Mouse (Mus musculus) heart, embryonic 14.5 days (tissue): ENCODE data around the gene Bahcc1. TPM values are rescaled to one million over a fixed set of nuclear protein-coding genes. Genes with fewer than 3 reads are reported as not detected.

ENCODE experiments used
- ATAC-seq: fragments of 200-750 bp; cut with Nextera tagmentation; 2 replicates; pipeline ENCODE4 v1.8.0; 2017; ENCODE audit warnings: low read depth, moderate TSS enrichment; ENCODE audit not compliant: insufficient number of reproducible peaks, insufficient read depth, low FRiP score
- H3K27ac ChIP-seq, 2 experiments: fragments of 200-500 bp in 1 of 2; fragments of 300-500 bp in 1 of 2; sonication (generic) in 1 of 2; replicated peaks in 1 of 2; 2 replicates each; pipeline ENCODE4 v1.5.1; 2012 to 2014; ENCODE audit warnings: low read depth in 2 of 2, low read length in 2 of 2, control low read depth in 1 of 2, mild to moderate bottlenecking in 1 of 2, mixed read lengths in 1 of 2; ENCODE audit not compliant: control insufficient read depth in 1 of 2, insufficient read depth in 1 of 2
- H3K27me3 ChIP-seq: fragments of 300-500 bp; sonication (generic); 2 replicates; pipeline ENCODE4 v1.6.1; 2014; ENCODE audit warnings: mild to moderate bottlenecking, low read length, control low read depth; ENCODE audit not compliant: control insufficient read depth, insufficient read depth
- H3K36me3 ChIP-seq: fragments of 300-500 bp; sonication (generic); 2 replicates; pipeline ENCODE4 v1.6.1; 2014; ENCODE audit warnings: mild to moderate bottlenecking, control low read depth, low read length, mixed read lengths; ENCODE audit not compliant: control insufficient read depth, insufficient read depth
- H3K4me1 ChIP-seq, 2 experiments: fragments of 200-500 bp in 1 of 2; fragments of 300-500 bp in 1 of 2; sonication (generic) in 1 of 2; 2 replicates each; pipeline ENCODE4 v1.6.1; 2012 to 2014; ENCODE audit warnings: low read length in 2 of 2, control low read depth in 1 of 2, mixed read lengths in 1 of 2; ENCODE audit not compliant: control insufficient read depth in 2 of 2, insufficient read depth in 2 of 2
- H3K4me2 ChIP-seq: fragments of 300-500 bp; sonication (generic); 2 replicates; pipeline ENCODE4 v1.6.1; 2014; ENCODE audit warnings: mild to moderate bottlenecking, low read length
- H3K4me3 ChIP-seq, 2 experiments: fragments of 200-500 bp in 1 of 2; fragments of 300-500 bp in 1 of 2; sonication (generic) in 1 of 2; 2 replicates each; pipeline ENCODE4 v1.5.1; 2012 to 2014; ENCODE audit warnings: low read length in 2 of 2, mild to moderate bottlenecking in 2 of 2, control low read depth in 1 of 2, low read depth in 1 of 2, moderate library complexity in 1 of 2; ENCODE audit not compliant: control insufficient read depth in 1 of 2, insufficient read depth in 1 of 2
- H3K9ac ChIP-seq: fragments of 300-500 bp; sonication (generic); 2 replicates; pipeline ENCODE4 v1.6.1; 2014; ENCODE audit warnings: mild to moderate bottlenecking, low read length
- H3K9me3 ChIP-seq: fragments of 300-500 bp; sonication (generic); 2 replicates; pipeline ENCODE4 v1.6.1; 2016; ENCODE audit warnings: low read length, control low read depth; ENCODE audit not compliant: control insufficient read depth
- WGBS: fragments of 180-500 bp; shearing (Covaris S2); extraction: QIAGEN DNeasy Blood & Tissue Kit; methylation state at CpG from one replicate; pipeline ENCODE4 v1.1.7; 2014; 5-methylcytosine and 5-hydroxymethylcytosine counted together
- polyA plus RNA-seq: library from polyadenylated mRNA; unstranded; fragments of >200 nt; fragmentation: Nextera tagmentation; extraction: Ambion mirVana; gene quantifications from 2 replicates; pipeline ENCODE4 v1.2.1, GENCODE M21; 2014

The Bahcc1 gene
- polyA plus RNA-seq, 1 experiment from 2014 or later = 9.1 TPM

DNA sequence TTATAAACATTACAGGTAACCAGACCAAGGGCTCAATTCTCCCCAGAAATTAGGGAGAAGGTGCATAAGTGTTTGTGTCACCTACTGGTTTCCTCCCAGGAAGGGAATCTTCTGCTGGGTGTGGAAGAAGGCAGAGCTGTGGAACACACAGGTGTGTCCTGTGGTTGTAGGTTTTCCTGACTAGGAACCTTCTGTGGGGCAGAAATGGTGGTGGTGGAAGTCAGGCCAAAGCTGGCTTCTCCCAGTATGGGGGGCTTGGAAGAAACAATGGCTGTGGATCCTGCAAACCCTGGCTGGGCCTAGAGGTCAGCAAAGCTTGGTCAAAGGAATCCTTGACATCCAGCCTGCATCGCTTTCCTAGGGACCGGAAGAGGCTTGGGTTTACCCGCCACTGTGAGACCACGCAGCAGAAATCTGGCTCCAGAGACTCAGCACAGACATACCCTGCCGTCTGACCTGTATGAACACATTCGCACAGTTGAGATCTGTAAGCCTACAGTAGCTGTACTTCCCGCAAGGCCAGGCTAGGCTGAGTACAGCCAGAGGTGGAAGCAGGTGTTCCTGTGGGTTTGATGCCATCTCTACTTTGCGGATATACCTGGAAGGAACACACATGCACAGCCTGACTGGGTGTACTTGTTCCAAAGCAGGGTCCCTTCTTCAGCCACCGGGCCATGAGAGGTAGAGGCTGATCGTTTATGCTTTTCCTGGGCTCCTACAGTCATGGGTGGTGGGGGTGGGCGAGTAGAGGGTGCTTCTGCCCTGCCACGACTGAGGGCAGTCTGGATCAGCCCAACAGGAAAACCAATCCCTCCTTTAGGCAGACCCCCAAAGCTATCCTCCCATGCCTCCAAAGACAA is 6.1 kb upstream of the Bahcc1 start:
- H3K9ac ChIP-seq = peak overlapping the region; percentile 100
- WGBS = 69% methylated on average over 12 of the region's 12 CpGs
- no peak overlapping the region for H3K4me3 ChIP-seq
- H3K4me1 ChIP-seq = peaks cover 59 to 66% of the 10 kb centered on the region in 2 experiments
- ATAC-seq = no peak
- peak overlapping the region; percentile 21 to 97; a peak in 3 of 4 replicates for H3K27ac ChIP-seq
- H3K36me3 ChIP-seq = no peaks in the 10 kb centered on the region
- H3K9me3 ChIP-seq = no peaks in the 10 kb centered on the region
- peak overlapping the region; percentile 56 for H3K4me2 ChIP-seq
- H3K27me3 ChIP-seq = no peaks in the 10 kb centered on the region

DNA sequence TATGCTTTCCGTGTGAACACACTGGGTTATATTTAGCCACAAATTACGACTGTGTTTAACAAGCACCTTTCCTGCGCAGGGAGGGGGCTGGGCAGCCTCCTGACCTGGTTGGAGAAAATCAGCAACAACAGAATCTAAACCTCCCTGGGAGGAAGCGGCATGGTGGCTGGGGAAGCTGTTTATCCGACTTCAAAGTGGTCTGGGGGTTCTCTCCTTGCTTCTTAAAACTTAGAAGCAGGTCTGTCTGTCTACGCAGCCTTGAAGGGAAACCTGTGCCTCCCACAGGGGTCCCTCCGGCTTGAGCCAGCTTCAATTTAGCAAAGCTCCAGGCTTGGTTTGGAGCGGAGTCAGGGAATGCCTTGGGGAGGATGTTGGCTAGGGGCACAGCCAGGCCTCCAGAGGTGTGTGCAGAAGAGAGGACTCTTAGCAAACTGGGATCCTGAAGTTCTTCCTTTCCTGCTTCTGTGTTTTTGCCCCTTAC is 5.1 kb upstream of the Bahcc1 start:
- WGBS = 8% methylated on average over 8 of the region's 8 CpGs
- ATAC-seq = no peak
- H3K4me1 ChIP-seq = peaks cover 62 to 72% of the 10 kb centered on the region in 2 experiments
- H3K27me3 ChIP-seq = no peaks in the 10 kb centered on the region
- peak overlapping the region; percentile 100 for H3K9ac ChIP-seq
- H3K4me2 ChIP-seq = peak overlapping the region; percentile 56
- H3K27ac ChIP-seq = peak overlapping the region; percentile 64 to 97
- H3K9me3 ChIP-seq = no peaks in the 10 kb centered on the region
- H3K36me3 ChIP-seq = no peaks in the 10 kb centered on the region
- H3K4me3 ChIP-seq = peak overlapping the region in 1 of 2 experiments; percentile 10; a peak in 2 of 4 replicates

DNA sequence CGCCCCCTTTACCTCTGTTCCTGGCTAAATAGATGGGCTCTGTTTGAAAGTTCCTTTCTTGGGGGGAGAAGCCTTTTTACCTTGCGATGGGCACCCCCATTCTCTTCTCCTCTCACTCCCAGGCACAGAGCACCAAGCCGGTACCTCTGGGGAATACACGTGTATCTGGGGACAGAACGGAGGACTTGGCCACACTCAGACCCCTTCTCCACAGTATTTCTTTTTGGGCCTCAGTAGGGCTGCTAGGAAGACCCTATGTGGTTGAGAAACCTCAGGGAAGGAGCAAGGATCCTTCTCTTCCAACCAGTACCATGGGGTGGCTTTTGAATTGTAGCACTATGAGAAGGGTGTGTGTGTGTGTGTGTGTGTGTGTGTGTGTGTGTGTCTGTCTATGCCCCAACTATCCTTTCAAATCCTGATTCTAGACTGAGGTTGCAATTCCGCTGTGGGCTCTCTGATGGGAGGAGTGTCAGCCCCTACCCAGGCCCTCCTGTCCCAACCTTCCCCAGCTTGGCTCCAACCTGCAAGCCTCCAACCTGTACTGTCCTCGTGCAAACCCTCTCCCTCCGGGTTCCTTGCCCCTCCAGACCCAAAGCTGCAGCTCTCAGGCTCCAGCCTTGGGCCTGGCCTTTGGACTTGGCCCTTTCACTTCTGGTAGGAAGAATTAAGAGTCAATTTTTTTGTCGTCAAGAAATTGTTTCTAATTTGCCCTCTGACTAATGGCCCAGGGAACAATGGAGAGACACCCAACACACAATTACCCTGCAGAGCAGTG is 4.4 kb upstream of the Bahcc1 start:
- Histone ChIP-seq H3K9ac (peak overlapping the region; percentile 100), H3K27ac (peak overlapping the region; percentile 64 to 97), H3K4me3 (peak overlapping the region in 1 of 2 experiments; percentile 10; a peak in 1 of 4 replicates), H3K4me2 (peak overlapping the region; percentile 56), H3K36me3 (no peaks in the 10 kb centered on the region), H3K9me3 (no peaks in the 10 kb centered on the region), H3K4me1 (peaks cover 62 to 72% of the 10 kb centered on the region in 2 experiments), H3K27me3 (no peaks in the 10 kb centered on the region)
- ATAC-seq = no peak
- WGBS = 53% methylated on average over 9 of the region's 9 CpGs

DNA sequence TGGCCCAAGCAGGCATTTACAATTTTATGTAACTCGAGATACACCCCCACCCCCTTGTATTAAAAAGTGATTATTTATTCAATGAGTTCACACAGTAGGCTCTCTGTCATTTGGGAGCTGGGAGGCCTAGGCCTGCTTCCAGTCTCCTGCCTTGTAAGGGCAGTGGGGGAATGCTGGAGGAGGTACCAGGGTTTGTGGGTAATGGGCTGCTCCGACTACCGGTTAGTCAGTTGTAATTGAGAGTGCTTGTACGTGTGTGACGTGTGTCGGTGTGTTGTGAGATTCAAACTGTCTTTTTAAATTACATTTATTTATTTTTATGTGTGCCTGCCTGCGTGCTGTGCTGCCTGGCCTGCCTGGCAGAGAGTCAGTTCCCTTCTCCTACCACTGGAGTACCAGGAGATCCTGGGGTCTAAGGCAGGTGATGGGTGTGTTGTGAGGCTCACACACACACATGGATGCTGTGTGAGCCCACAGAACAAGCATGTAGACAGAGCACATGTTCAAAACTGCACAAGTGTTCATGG is 3.8 kb upstream of the Bahcc1 start:
- peak overlapping the region in 1 of 2 experiments; percentile 93; a peak in 2 of 4 replicates for H3K4me3 ChIP-seq
- 52% methylated on average over 7 of the region's 7 CpGs for WGBS
- H3K4me2 ChIP-seq = peak overlapping the region; percentile 95
- ATAC-seq = no peak
- H3K4me1 ChIP-seq = peaks cover 56 to 65% of the 10 kb centered on the region in 2 experiments
- no peaks in the 10 kb centered on the region for H3K9me3 ChIP-seq
- H3K36me3 ChIP-seq = no peaks in the 10 kb centered on the region
- peak overlapping the region; percentile 100 for H3K9ac ChIP-seq
- H3K27me3 ChIP-seq = no peaks in the 10 kb centered on the region
- peak overlapping the region; percentile 23 to 97; a peak in 3 of 4 replicates for H3K27ac ChIP-seq

DNA sequence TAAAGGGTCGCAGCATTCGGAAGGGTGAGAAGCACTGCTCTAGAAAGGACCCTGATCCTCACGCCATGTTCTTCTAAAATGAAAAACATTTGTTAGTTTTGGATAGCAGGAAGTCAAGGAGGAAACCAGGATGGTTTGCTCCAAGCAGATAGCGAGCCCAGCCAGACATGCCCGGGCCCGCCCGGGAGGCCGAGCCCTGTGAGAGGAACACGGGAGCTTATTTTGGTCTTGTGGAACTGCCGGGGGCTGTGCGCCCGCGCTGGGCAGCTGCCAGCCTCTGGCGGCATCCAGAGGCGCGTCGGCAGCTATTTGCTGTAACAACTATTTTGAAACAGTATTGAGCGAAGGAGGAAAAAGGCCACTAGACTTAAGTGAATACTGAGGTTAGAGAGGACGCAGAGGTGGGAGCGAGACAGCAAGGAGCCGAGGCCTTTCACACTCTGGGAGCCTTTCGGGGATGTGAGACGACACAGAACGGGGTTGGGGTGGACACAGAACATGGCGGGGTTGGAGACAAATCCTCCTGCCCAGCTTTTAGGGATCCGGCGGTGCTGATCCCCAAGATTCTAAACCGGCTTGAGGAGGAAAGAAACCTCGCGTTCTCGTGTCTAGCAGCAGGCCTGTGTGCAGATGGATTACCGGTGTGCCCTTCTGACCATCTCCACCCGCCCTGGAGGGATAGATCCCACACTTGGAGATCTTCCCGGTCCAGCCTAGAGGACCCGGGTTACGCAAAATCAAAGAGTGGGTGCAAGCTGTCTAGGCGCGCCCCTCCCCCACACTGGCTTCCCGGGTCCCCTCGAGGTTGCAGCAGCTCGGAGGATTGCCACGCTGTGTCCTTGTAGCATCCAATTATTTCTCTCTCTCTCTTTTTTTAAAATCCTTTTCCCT is 2.6 kb upstream of the Bahcc1 start:
- WGBS = 2% methylated on average over 42 of the region's 42 CpGs
- H3K4me1 ChIP-seq = peaks cover 44 to 54% of the 10 kb centered on the region in 2 experiments

DNA sequence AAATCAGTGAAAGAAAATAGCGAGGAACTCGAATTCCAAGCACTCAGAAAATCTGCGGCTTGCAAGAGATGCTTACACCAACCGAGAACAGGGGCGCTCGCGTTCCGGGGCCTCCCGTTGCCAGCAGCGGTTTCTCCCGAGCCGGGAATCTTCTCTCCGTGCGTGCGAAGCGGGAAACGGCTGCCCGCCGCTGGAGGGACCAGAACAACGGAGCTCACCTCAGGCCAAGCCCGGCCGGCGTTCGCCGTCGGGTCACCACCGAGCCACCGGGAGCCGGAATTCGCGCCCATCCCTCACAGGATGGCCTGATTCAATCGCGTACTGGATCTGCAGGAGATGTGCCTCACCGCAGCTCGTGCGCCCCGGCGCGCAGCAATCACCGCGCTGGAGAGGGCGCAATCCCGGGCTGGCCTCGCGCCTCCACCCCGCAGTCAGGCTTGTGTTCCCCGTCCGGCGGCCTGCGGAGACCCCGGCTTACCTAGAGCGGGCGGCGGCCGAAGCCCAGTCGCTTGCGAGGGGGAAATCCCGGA is 1.8 kb upstream of the Bahcc1 start:
- ATAC-seq = no peak
- peaks cover 36 to 46% of the 10 kb centered on the region in 2 experiments for H3K4me1 ChIP-seq
- no peaks in the 10 kb centered on the region for H3K27me3 ChIP-seq
- peak overlapping the region; percentile 93 to 95 for H3K4me3 ChIP-seq
- peak overlapping the region; percentile 96 to 97 for H3K27ac ChIP-seq
- H3K4me2 ChIP-seq = peak overlapping the region; percentile 95
- under 1% methylated on average over 45 of the region's 58 CpGs for WGBS
- no peaks in the 10 kb centered on the region for H3K36me3 ChIP-seq
- peak overlapping the region; percentile 100 for H3K9ac ChIP-seq
- no peaks in the 10 kb centered on the region for H3K9me3 ChIP-seq

More for the DNA sequence above, 2.6 kb upstream of the Bahcc1 start:
- H3K4me2 ChIP-seq = peak overlapping the region; percentile 95
- peak overlapping the region; percentile 100 for H3K9ac ChIP-seq
- ATAC-seq = no peak
- H3K36me3 ChIP-seq = no peaks in the 10 kb centered on the region
- peak overlapping the region; percentile 93 to 95 for H3K4me3 ChIP-seq
- H3K27ac ChIP-seq = peak overlapping the region; percentile 96 to 97
- H3K9me3 ChIP-seq = no peaks in the 10 kb centered on the region
- no peaks in the 10 kb centered on the region for H3K27me3 ChIP-seq
